Mouse (Mus musculus): ENCODE results near the gene Zbtb17. TPM values are rescaled to one million over a fixed set of nuclear protein-coding genes. Genes with fewer than 3 reads are reported as not detected.

Gene Zbtb17
- polyA plus RNA-seq, 1 experiment = 45.1 TPM

DNA sequence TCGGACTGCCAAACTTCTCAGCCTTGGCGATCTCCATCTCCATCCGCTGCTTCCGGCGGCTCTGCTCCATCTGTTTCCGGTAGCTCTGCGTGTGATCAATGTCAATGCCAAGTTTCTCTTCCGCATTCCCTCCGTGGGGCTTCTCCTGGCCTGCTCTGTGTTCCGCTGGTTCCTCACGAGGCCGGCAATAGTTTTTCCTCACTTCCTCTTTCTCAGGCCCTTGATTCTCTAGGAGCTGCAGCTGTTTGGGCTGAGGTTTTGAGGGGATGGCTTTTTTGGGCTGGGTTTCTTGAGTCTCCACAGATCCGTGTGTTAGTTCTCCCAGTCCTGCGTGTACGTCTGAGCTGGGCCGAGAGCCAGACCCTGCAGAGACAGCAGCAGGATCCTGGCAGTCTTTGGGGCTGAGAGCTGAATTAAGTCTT, 33.2 kb downstream of the Zbtb17 start:
- Histone ChIP-seq H3K27ac (ENCODE audit: insufficient read depth, low read length) (0 out of 2 replicates have a peak overlapping the region, but pooled peaks have one; percentile 2), H3K4me1 (ENCODE audit: control insufficient read depth, insufficient read depth, low read length) (no peaks in the 10 kb centered on the region; the same call in 1 of the 2 replicates), H3K4me3 (ENCODE audit: insufficient read depth, low read length) (no peak overlapping the region)
- no peak for TF ChIP-seq CTCF (IDR thresholded peaks at IDR 0.05; ENCODE audit: extremely low read depth, insufficient read depth, low read length)
- TF ChIP-seq POLR2A (IDR thresholded peaks at IDR 0.05; ENCODE audit: extremely low read depth, insufficient read depth, low read length) = no peak

DNA sequence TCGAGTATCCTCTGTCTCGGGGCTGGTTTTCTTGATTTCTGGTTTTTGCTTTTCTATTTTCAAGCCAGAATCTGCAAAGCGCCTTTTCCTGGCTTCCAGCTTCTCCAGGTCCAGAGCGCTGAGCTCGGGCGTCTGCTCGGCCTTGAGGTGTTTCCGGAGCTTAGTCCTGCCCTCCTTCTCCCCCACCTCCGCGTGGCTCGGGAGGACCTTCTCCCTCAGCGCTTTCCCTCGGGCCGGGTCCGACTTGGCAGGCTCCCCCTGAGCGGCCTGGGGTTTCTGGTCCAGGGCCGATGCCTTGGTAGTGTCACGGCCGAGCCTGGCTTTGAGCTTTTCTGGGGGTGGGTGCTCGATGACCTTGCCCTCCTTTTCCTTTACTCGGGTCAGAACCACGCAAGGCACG, 33.8 kb downstream of the Zbtb17 start:
- peak overlapping the region; percentile 85 for H3K27ac ChIP-seq (ENCODE audit: insufficient read depth, low read length)
- no peaks in the 10 kb centered on the region; the same call in 1 of the 2 replicates for H3K4me1 ChIP-seq (ENCODE audit: control insufficient read depth, insufficient read depth, low read length)
- no peak overlapping the region for H3K4me3 ChIP-seq (ENCODE audit: insufficient read depth, low read length)
- TF ChIP-seq POLR2A (IDR thresholded peaks at IDR 0.05; ENCODE audit: extremely low read depth, insufficient read depth, low read length) = no peak
- no peak for TF ChIP-seq CTCF (IDR thresholded peaks at IDR 0.05; ENCODE audit: extremely low read depth, insufficient read depth, low read length)

DNA sequence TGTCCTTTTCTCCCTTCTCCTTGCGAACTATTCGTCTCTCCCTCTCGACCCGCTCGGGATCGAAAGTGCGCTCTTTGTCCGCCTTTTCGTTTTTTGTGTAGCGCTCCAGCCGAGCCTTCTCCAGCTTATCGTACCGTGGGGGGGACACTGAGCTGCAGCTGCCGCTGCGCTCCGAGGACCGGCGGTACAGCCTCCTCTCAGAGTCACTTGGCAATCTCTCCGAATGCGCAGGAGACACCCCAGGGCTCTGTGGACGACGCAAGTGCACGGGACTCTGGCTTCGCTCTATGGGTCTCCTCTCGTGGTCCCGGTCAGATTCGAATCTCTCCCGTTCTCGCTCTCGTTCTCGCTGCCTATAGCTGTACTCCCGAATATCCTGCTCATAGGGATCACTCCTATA, 34.3 kb downstream of the Zbtb17 start:
- Histone ChIP-seq H3K4me1 (ENCODE audit: control insufficient read depth, insufficient read depth, low read length) (no peaks in the 10 kb centered on the region; the same call in 1 of the 2 replicates), H3K27ac (ENCODE audit: insufficient read depth, low read length) (peak overlapping the region; percentile 85), H3K4me3 (ENCODE audit: insufficient read depth, low read length) (no peak overlapping the region)
- TF ChIP-seq POLR2A (IDR thresholded peaks at IDR 0.05; ENCODE audit: extremely low read depth, insufficient read depth, low read length) (no peak), CTCF (IDR thresholded peaks at IDR 0.05; ENCODE audit: extremely low read depth, insufficient read depth, low read length) (no peak)

DNA sequence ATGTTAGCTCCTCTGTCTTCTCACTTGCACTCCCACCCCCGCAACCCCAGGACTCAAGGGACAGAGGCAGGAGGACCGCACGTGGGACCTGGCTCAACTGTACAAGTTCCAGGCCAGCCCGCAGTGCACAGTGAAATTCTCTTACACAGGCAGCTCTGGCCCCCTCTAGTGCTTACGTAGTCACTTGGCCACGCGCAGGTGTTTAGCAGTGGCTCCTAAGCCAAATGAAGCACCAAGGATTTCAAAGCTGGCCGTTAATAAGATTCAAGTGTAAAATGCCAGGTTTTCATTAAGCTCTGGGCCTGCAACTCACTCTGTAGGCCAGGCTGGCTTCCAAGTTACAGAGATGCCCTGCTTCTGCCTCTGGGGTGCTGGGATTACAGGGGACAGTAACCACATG, 35.0 kb downstream of the Zbtb17 start:
- no peak overlapping the region for H3K4me3 ChIP-seq (ENCODE audit: insufficient read depth, low read length)
- no peak overlapping the region; the same call in 1 of the 2 replicates for H3K27ac ChIP-seq (ENCODE audit: insufficient read depth, low read length)
- no peaks in the 10 kb centered on the region; the same call in 1 of the 2 replicates for H3K4me1 ChIP-seq (ENCODE audit: control insufficient read depth, insufficient read depth, low read length)
- 0 out of 2 replicates have a peak, but pooled peaks have one; percentile 1 for TF ChIP-seq CTCF (IDR thresholded peaks at IDR 0.05; ENCODE audit: extremely low read depth, insufficient read depth, low read length)
- no peak for TF ChIP-seq POLR2A (IDR thresholded peaks at IDR 0.05; ENCODE audit: extremely low read depth, insufficient read depth, low read length)

DNA sequence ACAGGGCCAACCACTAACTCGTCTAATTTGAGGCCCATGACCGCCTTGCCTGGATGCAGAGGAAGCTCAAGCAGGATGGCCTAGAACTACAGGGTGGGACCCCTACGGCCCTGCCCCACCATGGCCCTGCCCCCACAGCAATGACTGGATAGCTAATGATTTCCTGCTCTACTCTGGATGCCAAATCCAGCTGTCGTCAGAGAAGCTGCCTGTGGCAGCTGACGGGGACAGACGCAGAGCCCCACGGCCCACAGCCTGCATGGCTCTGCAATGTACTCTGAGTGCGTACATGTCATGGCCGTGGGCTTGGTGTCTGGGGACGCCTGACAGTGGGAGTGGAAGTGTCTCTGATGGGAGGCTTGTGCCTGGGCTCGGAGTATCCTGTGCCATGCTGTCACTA, 39.6 kb downstream of the Zbtb17 start:
- H3K4me1 ChIP-seq (ENCODE audit: control insufficient read depth, insufficient read depth, low read length) = no peaks in the 10 kb centered on the region
- H3K27ac ChIP-seq (ENCODE audit: insufficient read depth, low read length) = no peak overlapping the region
- no peak overlapping the region for H3K4me3 ChIP-seq (ENCODE audit: insufficient read depth, low read length)
- TF ChIP-seq CTCF (IDR thresholded peaks at IDR 0.05; ENCODE audit: extremely low read depth, insufficient read depth, low read length) (no peak), POLR2A (IDR thresholded peaks at IDR 0.05; ENCODE audit: extremely low read depth, insufficient read depth, low read length) (no peak)

DNA sequence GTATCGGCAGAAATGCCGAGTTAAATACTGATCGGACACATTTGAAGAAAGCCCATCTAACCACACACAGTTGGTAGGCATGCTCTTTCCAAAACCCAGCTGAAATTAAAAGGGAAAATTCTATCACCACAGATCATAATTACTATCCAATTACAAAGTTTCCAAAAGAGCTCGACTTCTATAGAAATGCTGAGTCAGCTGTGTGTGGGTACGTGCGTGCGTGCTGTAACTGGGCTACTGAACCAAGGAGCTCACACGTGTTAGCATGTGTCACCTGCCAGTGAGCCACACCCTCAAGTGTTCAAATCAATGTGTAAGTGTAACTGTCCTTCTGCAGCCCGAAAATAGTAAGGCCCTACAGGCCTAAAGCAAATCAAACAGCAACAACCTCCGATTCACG, 43.1 kb downstream of the Zbtb17 start:
- H3K27ac ChIP-seq (ENCODE audit: insufficient read depth, low read length) = no peak overlapping the region
- H3K4me3 ChIP-seq (ENCODE audit: insufficient read depth, low read length) = no peak overlapping the region
- TF ChIP-seq CTCF (IDR thresholded peaks at IDR 0.05; ENCODE audit: extremely low read depth, insufficient read depth, low read length) = no peak
- TF ChIP-seq POLR2A (IDR thresholded peaks at IDR 0.05; ENCODE audit: extremely low read depth, insufficient read depth, low read length) = no peak
- 0 out of 2 replicates have a peak, but pooled peaks cover 1% of the 10 kb centered on the region for H3K4me1 ChIP-seq (ENCODE audit: control insufficient read depth, insufficient read depth, low read length)

DNA sequence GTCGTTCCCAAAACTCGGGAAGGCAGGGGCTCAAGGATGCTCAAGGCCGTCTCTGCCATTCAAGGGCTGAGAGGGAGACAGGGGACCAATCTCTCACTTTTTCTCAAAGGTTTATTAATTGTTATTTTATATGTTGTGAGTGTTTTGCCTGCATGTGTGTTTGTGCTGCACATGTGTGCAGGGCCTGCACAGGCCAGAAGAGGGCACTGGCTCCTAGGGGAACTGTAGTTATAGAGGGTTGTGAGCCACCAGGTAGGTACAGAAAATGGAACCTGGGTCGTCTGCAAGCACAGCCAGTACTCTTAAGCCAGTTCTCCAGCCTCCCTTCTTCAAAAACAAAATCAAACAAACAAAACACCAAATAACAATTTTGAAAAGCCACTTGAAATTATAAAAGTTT, 44.2 kb downstream of the Zbtb17 start:
- TF ChIP-seq CTCF (IDR thresholded peaks at IDR 0.05; ENCODE audit: extremely low read depth, insufficient read depth, low read length) (peak; percentile 30), POLR2A (IDR thresholded peaks at IDR 0.05; ENCODE audit: extremely low read depth, insufficient read depth, low read length) (no peak)
- Histone ChIP-seq H3K4me3 (ENCODE audit: insufficient read depth, low read length) (no peak overlapping the region), H3K4me1 (ENCODE audit: control insufficient read depth, insufficient read depth, low read length) (0 out of 2 replicates have a peak, but pooled peaks cover 3% of the 10 kb centered on the region), H3K27ac (ENCODE audit: insufficient read depth, low read length) (no peak overlapping the region)

DNA sequence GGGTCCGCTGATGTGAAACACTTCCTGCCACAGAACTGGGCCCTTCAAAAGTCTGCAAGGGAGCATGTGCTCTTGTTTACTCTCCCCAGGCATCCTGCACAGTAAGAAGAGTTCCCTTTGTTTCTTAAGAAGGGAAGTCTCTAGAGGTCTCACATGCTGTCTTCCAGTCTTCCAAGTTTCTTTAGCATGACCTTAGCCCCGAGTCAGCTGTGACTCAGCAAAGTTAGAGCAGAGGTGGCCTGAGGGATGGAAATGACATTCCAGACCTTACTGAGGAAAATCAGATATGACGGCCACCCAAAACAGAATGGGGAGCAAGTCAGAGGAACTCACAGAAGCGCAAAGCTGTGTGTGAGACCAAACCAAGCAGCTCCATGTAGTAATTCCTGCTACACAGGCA, 56.2 kb downstream of the Zbtb17 start:
- peak overlapping the region; percentile 41; the same call in 1 of the 2 replicates for H3K27ac ChIP-seq (ENCODE audit: insufficient read depth, low read length)
- TF ChIP-seq CTCF (IDR thresholded peaks at IDR 0.05; ENCODE audit: extremely low read depth, insufficient read depth, low read length) = no peak
- no peak for TF ChIP-seq POLR2A (IDR thresholded peaks at IDR 0.05; ENCODE audit: extremely low read depth, insufficient read depth, low read length)
- H3K4me3 ChIP-seq (ENCODE audit: insufficient read depth, low read length) = no peak overlapping the region
- peaks cover 26% of the 10 kb centered on the region for H3K4me1 ChIP-seq (ENCODE audit: control insufficient read depth, insufficient read depth, low read length)

DNA sequence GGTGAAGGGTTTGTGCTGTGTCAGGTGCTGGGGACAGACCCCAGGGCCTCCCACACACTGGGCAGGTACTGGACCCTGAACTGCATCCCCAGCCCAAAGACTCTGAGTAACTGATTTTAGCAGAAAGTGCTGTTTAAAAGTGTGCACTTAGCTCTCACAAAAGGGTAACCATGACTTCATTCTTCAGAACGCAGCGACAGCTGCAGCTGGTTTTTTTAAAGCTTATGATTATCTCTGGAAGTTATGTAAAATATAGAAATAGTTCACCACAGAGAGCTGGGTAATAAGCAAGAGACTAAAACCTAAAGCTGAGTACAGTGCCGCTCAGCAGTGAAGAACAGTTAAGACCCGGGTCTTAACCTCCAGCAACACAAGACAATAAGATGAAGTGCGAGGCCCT, 56.6 kb downstream of the Zbtb17 start:
- Histone ChIP-seq H3K4me3 (ENCODE audit: insufficient read depth, low read length) (no peak overlapping the region), H3K4me1 (ENCODE audit: control insufficient read depth, insufficient read depth, low read length) (peaks cover 26% of the 10 kb centered on the region), H3K27ac (ENCODE audit: insufficient read depth, low read length) (peak overlapping the region; percentile 75)
- TF ChIP-seq POLR2A (IDR thresholded peaks at IDR 0.05; ENCODE audit: extremely low read depth, insufficient read depth, low read length) = no peak
- TF ChIP-seq CTCF (IDR thresholded peaks at IDR 0.05; ENCODE audit: extremely low read depth, insufficient read depth, low read length) = no peak

DNA sequence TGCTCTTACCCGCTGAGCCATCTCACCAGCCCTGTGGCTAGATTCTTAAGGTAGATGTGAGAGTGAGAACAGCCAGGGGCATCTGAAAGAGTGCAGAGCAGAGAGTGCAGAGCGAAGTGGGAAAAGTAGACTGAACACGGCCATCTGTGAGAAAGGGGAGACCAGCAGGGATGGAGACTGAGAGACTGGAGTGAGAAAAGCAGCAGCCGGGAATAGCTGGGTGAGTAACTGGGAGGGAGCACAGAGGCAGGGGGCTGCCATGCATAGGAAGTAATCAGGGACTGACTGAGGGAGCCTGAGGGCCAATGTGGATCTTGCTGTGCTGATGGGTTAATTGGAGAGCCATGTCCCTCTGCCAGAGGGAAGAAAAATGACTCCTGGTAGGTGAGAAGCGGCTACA, 58.3 kb downstream of the Zbtb17 start:
- Histone ChIP-seq H3K4me1 (ENCODE audit: control insufficient read depth, insufficient read depth, low read length) (peaks cover 26% of the 10 kb centered on the region), H3K27ac (ENCODE audit: insufficient read depth, low read length) (no peak overlapping the region), H3K4me3 (ENCODE audit: insufficient read depth, low read length) (no peak overlapping the region)
- no peak for TF ChIP-seq POLR2A (IDR thresholded peaks at IDR 0.05; ENCODE audit: extremely low read depth, insufficient read depth, low read length)
- no peak for TF ChIP-seq CTCF (IDR thresholded peaks at IDR 0.05; ENCODE audit: extremely low read depth, insufficient read depth, low read length)

All from cortical plate, adult 2 months (tissue).